Mouse (Mus musculus): ENCODE data around the gene Rapgef1.

- TF ChIP-seq POLR2A (IDR thresholded peaks at IDR 0.05; ENCODE audit: low read depth, low read length) (no peak), CTCF (conservative IDR thresholded peaks at IDR 0.05 in 1 of 2, IDR thresholded peaks at IDR 0.05 in 1 of 2; ENCODE audit: low read depth in 2 of 2, low read length in 2 of 2) (no peak), USF1 (IDR thresholded peaks at IDR 0.05; ENCODE audit: low read depth, low read length) (no peak), IRF4 (IDR thresholded peaks at IDR 0.05; ENCODE audit: low read depth, low read length) (peak; percentile 66)
These were observed 35.9 kb downstream of the Rapgef1 start for GRCm38 (mm10) chr2:29655433-29655832.

Data from CH12.LX (cell line).